Mouse (Mus musculus) embryonic fibroblast, embryonic 13.5 days (primary cell): ENCODE results near the gene Yeats2.

Experiments
- CTCF ChIP-seq: IDR thresholded peaks from 2 replicates; pipeline ENCODE4 v1.5.1; 2011; ENCODE audit warnings: mild to moderate bottlenecking, control low read depth, low read length, moderate library complexity, borderline replicate concordance; ENCODE audit not compliant: insufficient read depth
- POLR2A ChIP-seq: IDR thresholded peaks from 2 replicates; pipeline ENCODE4 v1.6.1; 2011; ENCODE audit warnings: low read depth, mild to moderate bottlenecking, control low read depth, low read length, moderate library complexity

DNA sequence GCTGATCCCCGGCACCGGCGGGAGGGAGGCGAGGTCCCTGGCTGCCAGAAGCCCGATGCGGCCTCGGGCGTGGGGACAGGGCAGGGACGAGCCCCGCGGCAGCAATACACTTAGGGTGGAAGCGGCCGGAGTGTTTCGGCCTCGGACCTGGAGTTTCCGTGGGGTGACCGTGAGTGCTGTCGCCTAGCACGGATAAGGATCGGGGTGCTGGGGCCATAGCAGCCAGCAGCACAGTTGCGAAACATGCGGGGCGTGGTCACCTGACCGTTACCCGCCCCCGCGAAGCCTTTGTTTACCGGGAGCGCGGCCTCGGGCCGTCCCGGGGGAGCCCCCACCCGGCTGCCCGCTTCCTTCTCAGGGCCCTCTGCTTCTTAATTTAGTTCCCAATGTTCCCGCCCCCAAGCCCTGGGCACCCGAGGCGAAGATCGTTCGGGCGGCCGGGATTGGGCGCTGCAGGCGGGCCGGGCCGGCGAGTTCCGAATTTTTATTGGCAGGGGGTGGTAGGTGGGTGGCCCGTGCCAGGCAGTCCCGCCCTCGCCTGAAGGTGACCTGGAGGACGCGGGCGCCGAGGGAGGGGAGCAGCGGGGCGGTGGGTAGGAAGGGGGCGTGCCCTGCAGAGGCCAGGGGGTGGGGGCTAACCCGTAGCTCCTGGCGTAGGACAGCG, 43.0 kb upstream of the Yeats2 start:
- TF ChIP-seq CTCF: no peak
- no peak for TF ChIP-seq POLR2A
